Mouse (Mus musculus) liver, postnatal 0 days (tissue): ENCODE measurements around the gene 2010111I01Rik.

Experiments
- CTCF ChIP-seq: sonication (generic); IDR thresholded peaks from 2 replicates; pipeline ENCODE4 v1.5.1; 2016; ENCODE audit warnings: antibody characterized with exemption, low read depth
- EP300 ChIP-seq: IDR thresholded peaks from 2 replicates; pipeline ENCODE4 v1.6.1; 2016; ENCODE audit warnings: antibody characterized with exemption, low read depth, mild to moderate bottlenecking

GRCm38 (mm10) chr13:63102848-63103585 lies 138.3 kb downstream of the 2010111I01Rik start:
- TF ChIP-seq CTCF (no peak), EP300 (no peak)
